Mouse (Mus musculus) cortical plate, adult 2 months (tissue): ENCODE measurements around the gene Prpf3.

Experiments used
- CTCF ChIP-seq: fragments of 200-500 bp; IDR thresholded peaks from 2 replicates; pipeline ENCODE4 v1.5.1; 2011; ENCODE audit warnings: mild to moderate bottlenecking, control low read depth, low read length; ENCODE audit not compliant: insufficient read depth; ENCODE audit errors: extremely low read depth
- POLR2A ChIP-seq: fragments of 200-500 bp; IDR thresholded peaks from 2 replicates; pipeline ENCODE4 v1.6.1; 2011; ENCODE audit warnings: mild to moderate bottlenecking, low read length, control low read depth; ENCODE audit not compliant: insufficient read depth; ENCODE audit errors: extremely low read depth

DNA sequence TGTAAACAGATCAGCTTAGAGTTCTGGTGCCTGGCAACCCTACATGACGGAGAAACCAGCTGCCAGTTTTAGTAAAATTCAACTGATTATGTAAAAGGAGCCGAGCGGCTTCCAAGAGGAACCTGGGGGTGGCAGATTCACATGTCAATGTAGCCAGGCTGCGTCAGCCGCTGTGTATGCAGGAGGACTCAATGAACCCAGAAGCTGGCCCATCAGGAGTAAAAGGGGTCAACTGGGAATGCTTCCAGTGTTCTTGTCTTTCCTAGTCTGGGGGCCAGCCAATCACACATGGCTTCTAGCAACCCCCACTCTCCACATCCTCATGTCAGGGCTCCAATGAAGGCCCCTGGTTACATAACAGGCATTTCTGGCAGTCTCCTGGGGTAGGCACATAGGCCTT is 9.4 kb upstream of the Prpf3 start:
- TF ChIP-seq CTCF = no peak
- no peak for TF ChIP-seq POLR2A
